Mouse (Mus musculus) ES-E14 (cell line): Measurements from ENCODE around the gene Epb41l4b.

Experiments
- CHD2 ChIP-seq: IDR thresholded peaks from 2 replicates; pipeline ENCODE4 v1.6.1; 2014; ENCODE audit warnings: mild to moderate bottlenecking, low read depth, low read length, inconsistent platforms
- MAFK ChIP-seq: IDR thresholded peaks from 2 replicates; pipeline ENCODE4 v1.6.1; 2014; ENCODE audit warnings: mild to moderate bottlenecking, low read depth, low read length, inconsistent platforms; ENCODE audit not compliant: insufficient read depth
- ZC3H11A ChIP-seq: IDR thresholded peaks from 2 replicates; pipeline ENCODE4 v1.6.1; 2012; ENCODE audit warnings: low read depth, mild to moderate bottlenecking, inconsistent platforms, low read length, borderline replicate concordance

GRCm38 (mm10) chr4:57068397-57068796, 74.8 kb downstream of the Epb41l4b start:
- TF ChIP-seq MAFK (no peak), ZC3H11A (no peak), CHD2 (no peak)
